Mouse (Mus musculus): ENCODE results near the gene Cacng4.

The Cacng4 gene

GRCm38 (mm10) chr11:107794547-107795269 lies at the start of gene Cacng4:
Gene Cacng4, minus strand, starts transcription at chr11:107794557.
- DNase-seq (ENCODE audit: low read depth, low spot score) = no peak

GRCm38 (mm10) chr11:107833351-107834040 lies 39.1 kb upstream of the Cacng4 start:
- no peak for DNase-seq (ENCODE audit: low read depth, low spot score)

- no peak for DNase-seq (ENCODE audit: low read depth, low spot score)
Measured at GRCm38 (mm10) chr11:107817196-107817595, 22.8 kb upstream of the Cacng4 start.

DNA sequence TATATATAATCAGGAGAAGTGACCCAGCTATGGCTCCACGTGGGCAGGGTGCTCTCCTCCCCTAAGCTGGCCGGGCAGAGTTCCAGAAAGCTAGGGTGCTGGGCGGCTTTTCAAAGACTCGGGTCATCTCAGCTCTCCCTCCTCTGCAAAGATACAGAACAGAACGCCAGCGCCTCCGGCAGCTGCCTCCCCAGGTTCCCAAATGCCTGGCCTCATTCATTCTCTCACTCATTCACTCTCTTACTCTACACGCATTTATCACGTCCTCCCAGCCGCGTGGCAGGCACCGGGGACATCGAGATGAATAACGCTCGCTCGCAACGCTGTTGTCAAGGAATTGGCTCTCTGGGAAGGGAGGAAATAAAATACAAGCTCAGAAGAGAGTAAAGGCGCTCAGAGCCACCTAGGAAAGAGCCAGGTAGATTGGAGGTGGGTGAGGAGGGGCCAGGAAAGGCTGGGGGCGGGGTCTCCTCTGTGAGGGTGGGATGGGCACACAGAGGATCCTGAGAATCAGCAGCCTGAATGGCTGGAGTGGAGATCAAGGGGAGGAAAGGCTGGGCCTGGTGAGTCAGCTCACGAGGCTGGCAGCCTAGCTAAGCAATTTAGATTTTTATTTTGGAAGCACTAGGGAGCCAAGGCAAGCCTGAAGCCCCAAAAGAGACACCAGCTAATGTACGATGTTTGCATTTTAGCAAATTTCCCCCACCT lies 18.7 kb upstream of the Cacng4 start:
- no peak for DNase-seq (ENCODE audit: low read depth, low spot score)

DNA sequence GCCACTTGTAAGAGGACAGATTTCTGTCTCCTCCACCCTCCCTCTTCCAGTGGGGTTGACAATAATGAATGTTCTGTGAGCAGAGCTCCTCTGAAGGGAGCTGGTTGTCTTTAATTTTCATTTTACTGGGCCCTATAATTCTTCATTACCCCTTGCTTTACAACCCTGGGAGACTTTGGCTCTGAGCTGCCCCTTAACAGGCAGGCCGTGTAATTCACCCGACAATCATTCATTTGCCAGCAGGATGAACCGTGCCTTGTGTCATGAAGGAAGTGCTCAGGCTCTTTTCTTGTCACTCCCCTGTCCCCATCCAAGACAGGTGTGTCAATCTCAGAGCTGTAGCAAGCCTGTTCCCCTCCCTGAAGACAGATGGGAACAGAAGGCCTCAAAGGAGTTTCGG lies 18.1 kb upstream of the Cacng4 start:
- DNase-seq (ENCODE audit: low read depth, low spot score) = no peak

GRCm38 (mm10) chr11:107808508-107808907 lies 14.2 kb upstream of the Cacng4 start:
- no peak for DNase-seq (ENCODE audit: low read depth, low spot score)

- DNase-seq (ENCODE audit: low read depth, low spot score) = no peak
Measured at GRCm38 (mm10) chr11:107806058-107806457, 11.7 kb upstream of the Cacng4 start.

GRCm38 (mm10) chr11:107801946-107802345 lies 7.6 kb upstream of the Cacng4 start:
- DNase-seq (ENCODE audit: low read depth, low spot score) = no peak

- DNase-seq (ENCODE audit: low read depth, low spot score) = no peak
Measured at GRCm38 (mm10) chr11:107799331-107799730, 5.0 kb upstream of the Cacng4 start.

DNA sequence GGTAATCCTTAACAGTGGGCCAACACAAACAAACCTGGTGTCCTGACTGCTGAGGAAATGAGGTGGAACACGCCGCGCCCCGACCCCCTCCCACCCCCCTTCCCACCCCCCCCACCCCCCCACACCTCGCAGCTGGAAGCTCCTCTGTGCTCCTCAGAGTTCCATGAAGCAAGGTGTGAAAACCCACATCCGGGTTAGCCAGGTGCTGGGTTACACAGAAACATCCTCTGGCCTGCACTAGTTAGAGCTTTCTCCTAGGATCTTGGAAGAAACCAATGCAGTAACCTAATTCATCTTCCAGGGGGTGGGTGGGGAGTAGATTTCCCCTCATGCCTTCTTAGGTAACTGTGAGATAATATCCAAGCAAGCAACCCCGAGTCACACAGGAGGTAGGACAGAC lies 2.0 kb upstream of the Cacng4 start:
- no peak for DNase-seq (ENCODE audit: low read depth, low spot score)

- no peak for DNase-seq (ENCODE audit: low read depth, low spot score)
Measured at GRCm38 (mm10) chr11:107795384-107796035, 1.2 kb upstream of the Cacng4 start.

DNA sequence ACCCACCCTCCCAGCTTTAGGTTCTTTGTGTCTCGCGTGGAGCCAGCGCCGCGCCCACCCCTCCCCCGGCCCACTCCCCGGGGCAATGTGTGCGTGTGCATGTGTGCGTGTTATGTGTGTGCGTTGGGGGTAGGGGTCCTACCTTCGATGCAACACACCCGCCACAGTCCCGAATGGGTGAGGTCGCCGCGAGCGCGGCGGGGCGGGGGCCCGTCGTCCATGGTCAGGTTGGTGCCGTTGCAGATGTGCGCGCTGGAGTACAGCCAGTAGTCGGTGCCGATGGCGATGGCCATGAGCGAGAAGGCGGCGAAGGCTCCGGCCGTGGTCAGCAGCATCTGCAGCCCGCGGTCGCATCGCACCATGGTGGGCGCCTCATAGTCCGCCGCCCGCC lies 259 bp downstream of the Cacng4 start:
- DNase-seq (ENCODE audit: low read depth, low spot score) = no peak

- DNase-seq (ENCODE audit: low read depth, low spot score) = no peak
Measured at GRCm38 (mm10) chr11:107793200-107794102, 906 bp downstream of the Cacng4 start.

- DNase-seq (ENCODE audit: low read depth, low spot score) = no peak
Measured at GRCm38 (mm10) chr11:107792136-107792535, 2.2 kb downstream of the Cacng4 start.

DNA sequence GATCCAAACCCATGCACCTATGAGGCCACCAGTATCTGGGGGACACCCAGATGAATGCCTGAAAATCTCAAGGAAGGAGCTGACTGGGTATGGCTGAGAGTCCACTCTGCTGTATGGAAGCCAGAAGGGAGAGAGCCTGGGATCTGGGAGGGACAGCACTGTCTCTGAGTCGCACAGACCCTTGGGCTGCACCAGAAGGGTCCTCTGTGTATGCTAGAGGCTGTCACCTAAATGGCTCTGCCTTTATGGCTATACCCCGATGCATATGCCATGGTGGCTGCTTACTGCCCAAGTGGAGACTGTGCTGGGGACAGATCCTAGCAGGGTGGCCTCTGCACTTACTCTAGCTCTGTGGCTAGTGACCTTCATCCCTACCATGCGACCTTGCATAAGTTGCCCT lies 8.6 kb downstream of the Cacng4 start:
- no peak for DNase-seq (ENCODE audit: low read depth, low spot score)

GRCm38 (mm10) chr11:107785288-107785687 lies 9.1 kb downstream of the Cacng4 start:
- DNase-seq (ENCODE audit: low read depth, low spot score) = no peak

DNA sequence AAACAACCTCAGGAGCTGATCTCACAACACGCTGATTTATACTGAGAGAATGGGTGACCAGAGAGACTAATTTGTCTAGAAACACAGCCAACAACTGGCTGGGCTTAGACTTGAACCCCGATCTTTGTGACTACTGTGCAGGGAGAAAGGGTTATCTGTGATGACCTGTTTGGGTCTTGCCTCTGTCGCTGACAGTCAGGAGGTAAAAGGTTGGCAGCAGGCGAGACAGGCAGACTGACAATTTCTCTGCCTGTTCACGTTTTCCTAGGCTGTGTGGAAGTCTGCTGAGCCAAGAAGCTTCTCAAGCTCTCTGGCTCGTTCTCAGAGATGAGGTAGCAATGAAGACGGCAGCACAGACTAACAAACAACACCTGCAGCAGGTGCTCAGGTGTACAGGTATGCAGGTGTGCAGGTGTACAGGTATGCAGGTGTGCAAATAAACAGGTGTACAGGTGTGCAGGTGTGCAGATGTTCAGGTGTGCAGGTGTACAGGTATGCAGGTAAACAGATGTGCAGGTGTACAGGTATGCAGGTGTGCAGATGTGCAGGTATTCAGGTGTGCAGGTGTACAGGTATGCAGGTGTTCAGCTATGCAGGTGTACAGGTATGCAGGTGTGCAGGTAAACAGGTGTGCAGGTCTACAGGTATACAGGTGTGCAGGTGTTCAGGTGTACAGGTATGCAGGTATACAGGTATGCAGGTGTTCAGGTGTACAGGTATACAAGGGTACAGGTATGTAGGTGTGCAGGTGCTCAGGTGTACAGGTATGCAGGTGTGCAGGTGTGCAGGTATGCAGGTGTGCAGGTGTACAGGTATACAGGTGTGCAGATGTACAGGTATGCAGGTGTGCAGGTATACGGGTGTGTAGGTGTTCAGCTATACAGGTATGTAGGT lies 10.2 kb downstream of the Cacng4 start:
- no peak for DNase-seq (ENCODE audit: low read depth, low spot score)

GRCm38 (mm10) chr11:107782591-107782990 lies 11.8 kb downstream of the Cacng4 start:
- DNase-seq (ENCODE audit: low read depth, low spot score) = no peak

- DNase-seq (ENCODE audit: low read depth, low spot score) = no peak
Measured at GRCm38 (mm10) chr11:107778859-107779258, 15.5 kb downstream of the Cacng4 start.

DNA sequence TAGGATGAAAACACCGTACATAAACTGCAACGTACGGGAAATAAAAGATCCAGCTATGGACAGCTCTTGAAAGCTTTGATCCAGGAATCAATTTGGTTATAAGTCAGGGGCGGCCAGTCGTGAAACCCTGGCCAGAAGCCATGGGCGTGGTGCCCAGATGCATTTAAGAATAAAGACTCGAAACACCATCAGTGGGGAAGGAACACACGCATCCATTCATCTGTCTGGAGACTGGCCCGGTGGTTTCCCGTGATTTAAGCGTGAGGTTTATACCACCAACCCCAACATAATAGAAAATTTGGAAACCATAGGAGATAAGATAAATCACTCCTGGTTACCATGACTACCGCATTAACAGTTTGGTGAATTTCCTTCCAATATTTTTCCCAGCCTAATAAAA lies 16.9 kb downstream of the Cacng4 start:
- DNase-seq (ENCODE audit: low read depth, low spot score) = no peak
